Mouse (Mus musculus): ENCODE data around the gene Slc20a1.

GRCm38 (mm10) chr2:129225251-129225819, 26.8 kb downstream of the Slc20a1 start:
- TF ChIP-seq CHD2 (IDR thresholded peaks at IDR 0.05; ENCODE audit: low read depth, low read length): no peak
- no peak for TF ChIP-seq HCFC1 (IDR thresholded peaks at IDR 0.05; ENCODE audit: borderline replicate concordance, insufficient read depth, low read length)
- TF ChIP-seq ZNF384 (IDR thresholded peaks at IDR 0.05; ENCODE audit: low read depth, low read length): no peak

Measured in ES-E14 (cell line).